Mouse (Mus musculus): ENCODE data around the gene Olfr1328.

- no peak for TF ChIP-seq HCFC1 (IDR thresholded peaks at IDR 0.05; ENCODE audit: borderline replicate concordance, insufficient read depth, low read length)
- TF ChIP-seq MAFK (IDR thresholded peaks at IDR 0.05; ENCODE audit: insufficient read depth, low read depth, low read length): no peak
- no peak for TF ChIP-seq ZNF384 (IDR thresholded peaks at IDR 0.05; ENCODE audit: low read depth, low read length)
These were observed at the start of gene Olfr1328 for GRCm38 (mm10) chr4:118938512-118938911.

All from ES-E14 (cell line).